Mouse (Mus musculus) MEL (cell line): Measurements from ENCODE around the gene Fut9. TPM values are rescaled to one million over a fixed set of nuclear protein-coding genes. Genes with fewer than 3 reads are reported as not detected.

ENCODE experiments used
- DNase-seq: peaks from one replicate; pipeline ENCODE4 v3.0.0; 2011; ENCODE audit warnings: low read depth, low spot score
- H3K27ac ChIP-seq: 2 replicates; pipeline ENCODE4 v1.5.1; 2012; ENCODE audit warnings: low read depth, mild to moderate bottlenecking, control low read depth, low read length, moderate library complexity; ENCODE audit not compliant: control insufficient read depth
- H3K27me3 ChIP-seq, 2 experiments: fragments of 150-350 bp in 1 of 2; sonication (generic) in 1 of 2; 2 replicates each; pipeline ENCODE4 v1.6.1; 2012; ENCODE audit warnings: low read length in 2 of 2, mild to moderate bottlenecking in 2 of 2, improper control_type of control experiment in 1 of 2, moderate library complexity in 1 of 2; ENCODE audit not compliant: insufficient read depth in 2 of 2, control insufficient read depth in 1 of 2
- H3K36me3 ChIP-seq, 2 experiments: 2 replicates each; pipeline ENCODE4 v1.6.1; 2012 to 2014; ENCODE audit warnings: low read length in 2 of 2, improper control_type of control experiment in 1 of 2, inconsistent platforms in 1 of 2, mild to moderate bottlenecking in 1 of 2; ENCODE audit not compliant: insufficient read depth in 2 of 2, control insufficient read depth in 1 of 2
- H3K4me1 ChIP-seq, 2 experiments: fragments of 150-350 bp in 1 of 2; sonication (generic) in 1 of 2; 2 replicates each; pipeline ENCODE4 v1.6.1; 2012; ENCODE audit warnings: low read length in 2 of 2, improper control_type of control experiment in 1 of 2, mild to moderate bottlenecking in 1 of 2; ENCODE audit not compliant: insufficient read depth in 2 of 2, control insufficient read depth in 1 of 2
- H3K4me3 ChIP-seq, 2 experiments: fragments of 150-350 bp in 1 of 2; sonication (generic) in 1 of 2; 2 replicates each; pipeline ENCODE4 v1.5.1; 2012; ENCODE audit warnings: low read depth in 2 of 2, low read length in 2 of 2, mild to moderate bottlenecking in 2 of 2, moderate library complexity in 2 of 2, control low read depth in 1 of 2, improper control_type of control experiment in 1 of 2; ENCODE audit not compliant: control insufficient read depth in 1 of 2, insufficient read depth in 1 of 2
- H3K79me2 ChIP-seq: 2 replicates; pipeline ENCODE4 v1.6.1; 2012; ENCODE audit warnings: mild to moderate bottlenecking, low read length, moderate library complexity; ENCODE audit not compliant: control insufficient read depth, poor library complexity, insufficient read depth
- H3K9ac ChIP-seq: 2 replicates; pipeline ENCODE4 v1.6.1; 2012; ENCODE audit warnings: low read depth, mild to moderate bottlenecking, control low read depth, low read length, moderate library complexity; ENCODE audit not compliant: control insufficient read depth, poor library complexity, severe bottlenecking
- H3K9me3 ChIP-seq: fragments of 150-350 bp; sonication (generic); replicated peaks from 2 replicates; pipeline ENCODE4 v1.6.1; 2012; ENCODE audit warnings: mild to moderate bottlenecking, low read length, improper control_type of control experiment, moderate library complexity; ENCODE audit not compliant: insufficient read depth
- BHLHE40 ChIP-seq: IDR thresholded peaks from 2 replicates; pipeline ENCODE4 v1.6.1; 2012; ENCODE audit warnings: low read depth, mild to moderate bottlenecking, inconsistent platforms, low read length, improper control_type of control experiment, borderline replicate concordance
- CHD1 ChIP-seq: IDR thresholded peaks from 2 replicates; pipeline ENCODE4 v1.6.1; 2012; ENCODE audit warnings: low read depth, mild to moderate bottlenecking, inconsistent platforms, low read length, improper control_type of control experiment
- ETS1 ChIP-seq: IDR thresholded peaks from 2 replicates; pipeline ENCODE4 v1.6.1; 2012; ENCODE audit warnings: low read depth, mild to moderate bottlenecking, inconsistent platforms, low read length, improper control_type of control experiment, moderate library complexity
- HCFC1 ChIP-seq: IDR thresholded peaks from 2 replicates; pipeline ENCODE4 v1.6.1; 2012; ENCODE audit warnings: low read depth, mild to moderate bottlenecking, inconsistent platforms, low read length, improper control_type of control experiment, moderate library complexity
- MAFK ChIP-seq: IDR thresholded peaks from 2 replicates; pipeline ENCODE4 v1.6.1; 2011; ENCODE audit warnings: low read depth, mild to moderate bottlenecking, low read length, improper control_type of control experiment, borderline replicate concordance
- MAX ChIP-seq: IDR thresholded peaks from 2 replicates; pipeline ENCODE4 v1.6.1; 2011; ENCODE audit warnings: low read length, improper control_type of control experiment
- MXI1 ChIP-seq: IDR thresholded peaks from 2 replicates; pipeline ENCODE4 v1.6.1; 2011; ENCODE audit warnings: mild to moderate bottlenecking, low read depth, low read length, improper control_type of control experiment
- MYC ChIP-seq: IDR thresholded peaks from 2 replicates; pipeline ENCODE4 v1.6.1; 2011; ENCODE audit warnings: low read depth, mild to moderate bottlenecking, low read length, improper control_type of control experiment, moderate library complexity
- NRF1 ChIP-seq: IDR thresholded peaks from 2 replicates; pipeline ENCODE4 v1.6.1; 2014; ENCODE audit warnings: low read depth, mild to moderate bottlenecking, inconsistent platforms, low read length, improper control_type of control experiment, moderate library complexity; ENCODE audit not compliant: poor library complexity, insufficient read depth, severe bottlenecking
- POLR2A ChIP-seq, 2 experiments: IDR thresholded peaks; 2 replicates each; pipeline ENCODE4 v1.6.1; 2011 to 2012; ENCODE audit warnings: low read length in 2 of 2, mild to moderate bottlenecking in 2 of 2, control low read depth in 1 of 2, improper control_type of control experiment in 1 of 2, low read depth in 1 of 2, moderate library complexity in 1 of 2; ENCODE audit not compliant: control insufficient read depth in 1 of 2, insufficient read depth in 1 of 2, poor library complexity in 1 of 2
- POLR2AphosphoS2 ChIP-seq: IDR thresholded peaks from 2 replicates; pipeline ENCODE4 v1.6.1; 2011; ENCODE audit warnings: low read length, improper control_type of control experiment
- SIN3A ChIP-seq: IDR thresholded peaks from 2 replicates; pipeline ENCODE4 v1.6.1; 2012; ENCODE audit warnings: low read length, improper control_type of control experiment, inconsistent platforms
- TAL1 ChIP-seq: IDR thresholded peaks from 2 replicates; pipeline ENCODE4 v1.6.1; 2012; ENCODE audit warnings: mild to moderate bottlenecking, inconsistent platforms, low read length, moderate library complexity, mixed read lengths
- TBP ChIP-seq: IDR thresholded peaks from 2 replicates; pipeline ENCODE4 v1.8.0; 2011; ENCODE audit warnings: low read depth, low read length, improper control_type of control experiment
- TCF12 ChIP-seq: IDR thresholded peaks from 2 replicates; pipeline ENCODE4 v1.6.1; 2014; ENCODE audit warnings: low read depth, mild to moderate bottlenecking, inconsistent platforms, low read length, improper control_type of control experiment, moderate library complexity
- UBTF ChIP-seq: IDR thresholded peaks from 2 replicates; pipeline ENCODE4 v1.6.1; 2012; ENCODE audit warnings: low read depth, mild to moderate bottlenecking, inconsistent platforms, low read length, improper control_type of control experiment, moderate library complexity, borderline replicate concordance; ENCODE audit not compliant: insufficient read depth
- ZC3H11A ChIP-seq: IDR thresholded peaks from 2 replicates; pipeline ENCODE4 v1.6.1; 2012; ENCODE audit warnings: low read depth, mild to moderate bottlenecking, inconsistent platforms, low read length, improper control_type of control experiment
- ZKSCAN1 ChIP-seq: IDR thresholded peaks from 2 replicates; pipeline ENCODE4 v1.6.1; 2012; ENCODE audit warnings: low read depth, mild to moderate bottlenecking, inconsistent platforms, low read length, improper control_type of control experiment, moderate library complexity
- ZMIZ1 ChIP-seq: IDR thresholded peaks from 2 replicates; pipeline ENCODE4 v1.6.1; 2012; ENCODE audit warnings: low read depth, mild to moderate bottlenecking, inconsistent platforms, low read length, improper control_type of control experiment, moderate library complexity
- ZNF384 ChIP-seq: IDR thresholded peaks from 2 replicates; pipeline ENCODE4 v1.6.1; 2012; ENCODE audit warnings: low read depth, mild to moderate bottlenecking, inconsistent platforms, low read length, improper control_type of control experiment
- polyA plus RNA-seq, 2 experiments: library from polyadenylated mRNA; stranded (reverse) in 1 of 2; unstranded in 1 of 2; fragments of >175 nt in 1 of 2; fragments of >200 nt in 1 of 2; gene quantifications; 2 replicates each; pipeline versions ENCODE4 v1.2.1 to v1.2.4; 2012; ENCODE audit warnings: low replicate concordance in 2 of 2, low read depth in 1 of 2; ENCODE audit not compliant: insufficient read length in 2 of 2, insufficient read depth in 1 of 2, missing spikeins in 1 of 2
- total RNA-seq: library from RNA; depleted of rRNA; stranded (reverse); fragments of 300-350 nt; gene quantifications from 2 replicates; pipeline ENCODE4 v1.2.3, GENCODE M21; 2012

Gene Fut9
- total and polyA plus RNA-seq, 3 experiments, result not detected

DNA sequence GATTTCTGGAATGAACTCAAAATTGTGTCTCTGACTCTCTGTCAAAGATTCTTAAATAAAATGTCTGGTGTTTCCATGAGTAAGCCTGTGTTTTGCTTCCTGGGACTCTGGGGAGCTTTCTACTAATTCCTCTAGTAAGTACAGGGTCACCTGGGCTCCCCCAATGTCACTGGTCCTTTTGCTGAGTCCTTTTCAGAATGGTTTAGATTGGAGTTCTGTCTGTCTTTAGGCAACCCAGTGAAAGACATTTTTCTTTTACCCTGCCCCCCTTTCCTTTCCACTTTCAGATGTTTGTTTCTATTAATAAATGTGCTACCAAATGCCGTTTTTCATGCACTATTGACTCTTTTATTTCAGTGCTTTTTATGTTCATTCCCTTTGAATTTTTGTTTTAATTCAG, 173.0 kb downstream of the Fut9 start:
- H3K9ac ChIP-seq, result no peak overlapping the region
- DNase-seq, result no peak
- no peak overlapping the region for H3K27ac ChIP-seq
- H3K27me3 ChIP-seq, result no peaks in the 10 kb centered on the region
- no peaks in the 10 kb centered on the region for H3K79me2 ChIP-seq
- TF ChIP-seq ZC3H11A, result no peak
- no peak for TF ChIP-seq MAFK
- TF ChIP-seq POLR2A (IDR thresholded peaks at IDR 0.05; ENCODE audit: control insufficient read depth in 1 of 2, insufficient read depth in 1 of 2, low read depth in 1 of 2, low read length in 2 of 2, poor library complexity in 1 of 2), result no peak
- no peak for TF ChIP-seq TCF12
- TF ChIP-seq CHD1, result no peak
- no peak for TF ChIP-seq ZMIZ1
- TF ChIP-seq POLR2AphosphoS2, result no peak
- no peak for TF ChIP-seq SIN3A
- no peak for TF ChIP-seq TBP
- no peak for TF ChIP-seq TAL1
- TF ChIP-seq ZKSCAN1, result no peak
- TF ChIP-seq MAX, result no peak
- no peak for TF ChIP-seq NRF1
- TF ChIP-seq HCFC1, result no peak
- TF ChIP-seq MXI1, result no peak
- no peak for TF ChIP-seq MYC
- no peak for TF ChIP-seq UBTF
- no peak for TF ChIP-seq ETS1
- H3K4me1 ChIP-seq, result no peaks in the 10 kb centered on the region
- H3K9me3 ChIP-seq, result no peaks in the 10 kb centered on the region
- H3K36me3 ChIP-seq, result no peaks in the 10 kb centered on the region
- no peak overlapping the region for H3K4me3 ChIP-seq

DNA sequence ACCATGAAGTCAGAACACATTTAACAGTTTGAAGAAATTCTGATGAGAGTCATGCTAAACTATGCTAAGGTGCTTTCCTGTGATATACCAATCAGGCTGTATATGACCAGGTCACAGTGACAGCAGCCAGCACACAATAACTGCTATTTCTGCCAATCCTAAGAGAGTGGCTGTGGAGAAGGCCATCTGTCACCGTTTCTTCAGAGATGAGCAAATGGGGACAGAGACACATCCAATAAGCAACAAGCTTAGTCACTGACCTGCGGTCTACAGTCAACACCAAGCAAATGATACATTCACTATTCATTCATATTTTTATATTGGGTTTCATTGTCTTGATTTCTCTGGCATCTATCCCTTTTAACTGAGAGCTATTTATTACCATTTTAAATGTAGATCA, 176.9 kb downstream of the Fut9 start:
- Histone ChIP-seq H3K36me3 (no peaks in the 10 kb centered on the region), H3K9ac (no peak overlapping the region), H3K9me3 (no peaks in the 10 kb centered on the region), H3K4me1 (no peaks in the 10 kb centered on the region), H3K27ac (no peak overlapping the region), H3K27me3 (no peaks in the 10 kb centered on the region), H3K79me2 (no peaks in the 10 kb centered on the region), H3K4me3 (no peak overlapping the region)
- TF ChIP-seq ZNF384 (no peak), ETS1 (no peak), TCF12 (no peak), UBTF (no peak), BHLHE40 (no peak), POLR2AphosphoS2 (no peak)
- no peak for DNase-seq
